Mouse (Mus musculus) kidney, postnatal 36 days (tissue): ENCODE results near the gene Stard3.

Experiments
- DNase-seq, 2 experiments: peaks; one replicate each; pipeline ENCODE4 v3.0.0; 2021 to 2022; ENCODE audit warnings: mixed read lengths in 2 of 2

Stard3 gene

GRCm38 (mm10) chr11:98329081-98329959 lies 28.8 kb upstream of the Stard3 start, which contains the start of gene Neurod2:
Gene Neurod2, minus strand, starts transcription at chr11:98329648.
- no peak for DNase-seq

DNA sequence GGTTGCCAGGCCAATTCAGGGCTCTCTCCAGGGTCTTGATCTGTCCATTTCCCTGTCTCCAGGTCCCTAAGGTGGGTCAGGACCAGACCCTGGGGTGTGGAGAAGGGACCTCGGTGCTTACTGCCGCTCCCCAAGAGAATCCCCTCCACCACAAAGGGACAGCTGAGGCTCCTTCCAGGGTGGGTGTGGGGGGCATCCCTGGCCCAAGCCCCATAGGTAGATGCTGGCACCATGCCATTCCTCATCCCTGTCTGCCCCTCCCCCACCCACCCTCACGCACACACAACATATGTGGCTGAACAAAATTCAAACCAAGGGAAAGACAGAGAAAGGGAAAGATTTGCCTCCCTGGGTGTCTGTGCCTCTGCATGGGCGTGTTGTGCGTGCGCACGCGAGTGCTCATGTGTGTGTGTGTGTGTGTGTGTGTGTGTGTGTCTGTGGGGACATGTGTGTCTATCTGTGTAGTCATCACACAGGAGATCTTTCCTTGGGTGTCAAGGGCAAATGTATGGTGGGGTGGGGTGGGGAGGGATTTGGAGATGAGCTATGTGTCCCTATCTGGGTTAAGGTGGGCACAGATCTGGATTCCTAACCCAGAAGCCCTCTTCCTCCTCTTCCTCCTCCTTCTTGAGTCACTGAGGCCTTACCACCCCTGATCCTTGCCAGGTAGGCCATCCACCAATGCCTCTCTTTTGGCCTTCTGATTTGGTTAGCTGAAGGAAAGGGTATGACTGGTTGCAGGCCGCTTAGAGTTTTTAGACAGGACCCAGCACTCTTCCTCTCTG lies 28.0 kb upstream of the Stard3 start:
- no peak for DNase-seq

GRCm38 (mm10) chr11:98330745-98331204 lies 27.4 kb upstream of the Stard3 start:
- no peak for DNase-seq

- no peak for DNase-seq
Measured at GRCm38 (mm10) chr11:98331401-98331800, 26.8 kb upstream of the Stard3 start.

DNA sequence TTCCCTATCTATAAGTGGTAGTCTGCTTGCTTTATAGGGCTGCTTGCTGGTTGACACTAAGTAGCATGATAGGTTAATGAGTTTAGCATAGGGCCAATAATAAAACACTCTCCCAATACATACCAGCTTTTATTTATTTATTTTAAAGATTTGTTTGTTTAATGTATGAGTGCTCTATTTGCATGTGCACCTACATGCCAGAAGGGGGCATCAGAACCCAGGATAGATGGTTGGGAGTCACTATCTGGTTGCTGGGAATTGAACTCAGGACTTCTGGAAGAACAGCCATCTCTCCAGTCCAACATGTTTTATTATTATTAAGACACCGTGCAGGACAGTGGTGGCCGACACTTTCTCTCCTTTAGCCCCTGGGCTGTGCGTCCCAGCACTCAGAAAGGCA lies 26.0 kb upstream of the Stard3 start:
- DNase-seq, result no peak

DNA sequence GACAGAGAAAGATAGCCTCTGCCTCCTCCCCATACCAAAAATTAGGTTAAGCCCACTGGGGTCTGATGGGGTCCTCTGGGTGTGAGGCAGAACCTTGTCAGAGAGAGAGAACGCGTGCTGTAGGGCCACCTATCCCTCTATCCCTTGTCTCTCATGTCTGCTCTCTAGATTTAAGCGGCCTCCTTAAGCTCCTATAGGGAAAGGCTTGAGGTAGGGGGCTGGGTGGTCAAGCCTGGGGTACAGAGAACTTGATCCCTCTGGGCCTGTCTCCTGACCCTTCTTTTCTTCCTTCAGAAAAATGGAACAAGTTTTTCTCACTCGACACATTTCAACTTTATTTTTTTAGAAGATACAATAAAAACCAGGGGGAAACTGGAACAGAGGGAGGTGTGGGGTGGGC lies 25.3 kb upstream of the Stard3 start:
- no peak for DNase-seq

DNA sequence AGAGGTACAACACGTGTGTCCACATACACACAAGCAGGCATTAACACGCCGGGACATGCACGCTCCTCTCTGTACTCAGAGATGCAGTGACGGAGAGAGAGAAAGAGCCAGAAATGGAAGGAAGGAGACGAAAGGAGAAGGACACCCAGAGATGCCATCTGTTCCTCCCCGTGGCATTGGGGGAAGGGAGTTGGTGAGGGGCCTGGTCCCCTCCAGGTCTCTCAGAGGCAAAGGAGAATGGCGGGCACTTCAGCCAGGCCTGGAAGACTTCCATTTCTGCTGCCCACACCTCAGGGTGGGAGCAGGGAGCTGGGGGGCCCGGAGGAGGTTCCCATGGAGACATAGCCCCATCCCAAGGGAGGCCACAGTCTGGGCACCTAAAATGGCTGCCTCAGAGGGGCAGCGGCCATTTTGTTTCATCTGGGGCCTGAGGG lies 24.9 kb upstream of the Stard3 start:
- no peak for DNase-seq

DNA sequence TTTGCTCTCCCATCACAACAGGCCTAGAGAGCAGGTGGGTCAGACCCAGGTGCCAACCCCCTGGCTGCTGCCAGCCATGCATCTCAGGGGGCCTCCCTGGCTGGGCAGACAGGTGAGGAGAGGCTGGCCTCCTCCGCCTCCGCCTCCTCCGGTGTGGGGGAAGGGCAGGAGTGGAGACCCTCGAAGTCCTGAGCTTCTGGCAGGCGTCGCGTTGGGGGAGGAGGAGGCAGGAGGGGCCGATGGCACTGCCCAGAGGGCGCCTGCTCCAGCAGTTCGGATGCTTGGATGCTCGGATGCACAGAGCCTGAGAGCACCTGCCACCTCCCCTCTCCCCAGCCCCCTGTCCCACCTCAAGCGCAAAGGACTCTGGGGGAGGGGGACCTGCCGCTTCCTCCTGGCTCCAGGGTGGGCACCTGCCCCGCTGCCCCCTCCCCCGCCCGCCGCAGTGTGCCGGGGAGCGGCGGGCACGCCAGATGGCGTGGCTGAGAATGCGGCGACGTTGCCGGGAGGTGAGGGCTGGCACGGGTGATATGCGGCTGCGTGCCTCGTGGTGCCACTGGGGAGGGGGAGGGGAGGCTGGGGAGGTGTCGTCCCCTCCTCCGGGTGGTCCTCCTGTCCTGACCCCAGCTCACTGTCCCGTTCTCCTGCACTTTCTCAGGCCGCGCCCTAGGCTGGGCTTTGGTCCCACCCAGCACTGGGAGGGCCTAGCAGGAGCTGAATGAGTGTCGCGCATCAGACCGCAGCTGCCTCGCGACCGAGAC lies 24.0 kb upstream of the Stard3 start:
- no peak for DNase-seq

DNA sequence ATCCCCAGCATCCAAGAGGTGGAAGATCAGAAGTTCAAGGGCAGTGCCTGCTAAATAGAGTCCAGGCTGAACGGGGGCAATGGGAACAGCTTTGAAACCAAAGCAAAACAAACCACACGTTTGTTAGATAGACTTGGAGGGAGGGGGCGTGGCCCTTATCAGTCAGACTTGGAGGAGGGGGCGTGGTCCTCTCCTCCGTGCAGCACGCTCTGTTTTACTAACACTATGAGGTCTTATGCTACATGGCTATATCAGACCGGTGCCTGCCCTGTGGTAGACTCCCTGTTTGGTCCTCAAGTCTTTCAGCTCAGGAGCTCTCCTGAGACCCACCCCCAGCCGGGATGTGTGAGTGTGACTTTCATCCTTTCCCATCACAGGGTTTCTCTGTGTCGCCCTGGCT lies 22.9 kb upstream of the Stard3 start:
- DNase-seq, result no peak

GRCm38 (mm10) chr11:98336245-98337107 lies 21.7 kb upstream of the Stard3 start:
- peak in 1 of 2 experiments; percentile 69 for DNase-seq

DNA sequence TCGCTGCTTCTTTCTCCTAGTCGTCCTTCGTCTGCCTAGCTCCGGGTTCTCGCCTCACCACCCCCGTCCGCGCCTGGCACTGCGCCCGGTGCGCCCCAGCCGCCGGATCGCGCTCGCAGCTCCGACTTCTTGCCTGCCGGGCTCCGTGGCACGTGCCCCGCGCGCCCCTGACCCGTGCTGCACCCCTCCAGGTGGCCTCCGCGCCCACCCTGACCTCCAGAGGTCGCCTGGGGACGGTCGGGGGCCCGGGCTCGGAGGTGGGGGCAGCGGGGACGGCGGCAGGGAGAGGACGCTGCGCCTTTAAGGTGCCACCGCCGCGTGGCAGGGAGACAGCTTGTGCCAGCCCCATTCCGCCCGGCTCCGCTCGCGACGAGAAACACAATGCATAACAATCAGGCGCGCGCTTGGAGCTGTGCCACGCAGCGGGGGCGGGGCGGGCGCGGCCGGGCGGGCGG lies 19.6 kb upstream of the Stard3 start:
- peak; percentile 62 to 77 for DNase-seq

GRCm38 (mm10) chr11:98339071-98339501 lies 19.1 kb upstream of the Stard3 start:
- peak; percentile 39 to 54 for DNase-seq

- DNase-seq, result no peak
Measured at GRCm38 (mm10) chr11:98339679-98340287, 18.4 kb upstream of the Stard3 start.

DNA sequence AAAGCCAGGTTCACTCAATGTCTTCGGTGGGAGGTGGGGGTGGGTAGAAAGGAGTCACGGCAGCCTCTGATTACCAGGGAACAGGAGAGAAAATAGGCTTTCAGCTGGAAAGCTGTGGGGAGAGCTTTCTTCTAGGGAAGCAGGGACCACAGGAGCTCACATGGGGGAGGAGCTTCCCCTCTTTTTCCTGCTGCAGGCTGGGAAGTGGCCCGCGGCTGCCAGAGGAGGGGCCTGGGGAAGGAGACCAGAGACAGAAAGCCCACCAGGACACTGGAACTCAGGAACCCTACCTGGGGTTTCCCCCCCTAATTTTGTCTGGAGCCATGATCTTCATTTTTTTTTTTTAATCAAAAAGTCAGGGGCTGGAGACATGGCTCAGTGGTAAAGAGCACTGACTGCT lies 17.6 kb upstream of the Stard3 start:
- no peak for DNase-seq

DNA sequence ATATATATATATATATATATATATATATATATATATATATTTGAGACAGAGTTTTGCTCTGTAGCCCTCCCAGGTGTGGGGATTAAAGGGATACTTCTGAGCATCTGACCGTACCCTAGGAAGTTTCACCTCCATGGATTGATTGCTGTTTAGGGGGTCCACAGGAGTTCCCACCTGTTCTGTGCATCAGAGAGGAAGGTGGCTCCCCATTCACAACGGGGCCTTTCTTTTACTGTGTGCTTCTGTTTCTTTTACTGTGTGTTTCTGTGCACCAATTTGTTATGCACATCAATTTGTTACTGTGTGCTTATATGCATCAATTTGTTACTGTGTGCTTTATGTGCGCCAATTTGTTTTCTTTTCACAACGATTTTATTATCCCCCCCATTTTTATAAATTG lies 17.0 kb upstream of the Stard3 start:
- no peak for DNase-seq

GRCm38 (mm10) chr11:98342000-98342945 lies 15.9 kb upstream of the Stard3 start:
- DNase-seq, result peak; percentile 90 to 97

DNA sequence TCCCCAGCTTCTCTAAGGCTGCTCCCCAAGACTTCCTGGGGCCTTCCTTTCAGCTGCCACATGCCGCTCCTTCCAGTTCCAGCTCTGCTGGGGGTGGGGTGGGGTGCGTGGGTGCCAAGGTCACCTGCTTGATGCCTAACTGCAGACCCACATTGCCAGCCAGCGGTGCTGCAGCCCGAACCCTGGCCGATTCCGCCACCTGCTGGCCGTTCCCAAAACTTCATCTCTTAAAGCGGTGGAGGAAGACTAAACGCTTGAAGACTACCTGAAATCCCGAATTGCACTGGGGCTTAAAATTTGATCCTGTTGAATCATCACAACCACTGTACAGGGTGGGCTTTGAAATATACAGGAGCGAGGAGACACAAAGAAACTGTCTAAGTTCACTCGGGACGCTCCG lies 12.9 kb upstream of the Stard3 start:
- peak; percentile 84 to 93 for DNase-seq

DNA sequence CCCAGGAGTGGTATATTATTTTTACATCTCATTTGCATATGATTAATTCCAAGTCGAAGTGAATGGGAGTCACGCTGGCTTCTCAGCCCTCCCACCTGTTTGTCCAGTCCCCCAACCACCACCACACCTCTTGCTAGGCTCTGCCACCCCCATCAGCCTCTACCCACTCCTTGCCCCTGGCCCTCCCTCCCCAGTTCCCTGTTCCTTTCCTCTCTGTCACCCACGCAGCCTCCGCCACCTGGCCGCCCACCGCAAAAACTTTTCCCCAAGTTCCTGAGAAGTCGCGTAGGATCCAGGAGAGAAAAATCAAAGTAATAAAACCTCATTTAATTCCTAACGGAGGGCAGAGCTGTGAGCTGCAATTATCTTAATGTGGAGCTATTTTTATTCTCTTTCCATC lies 12.0 kb upstream of the Stard3 start:
- DNase-seq, result peak in 1 of 2 experiments; percentile 26

DNA sequence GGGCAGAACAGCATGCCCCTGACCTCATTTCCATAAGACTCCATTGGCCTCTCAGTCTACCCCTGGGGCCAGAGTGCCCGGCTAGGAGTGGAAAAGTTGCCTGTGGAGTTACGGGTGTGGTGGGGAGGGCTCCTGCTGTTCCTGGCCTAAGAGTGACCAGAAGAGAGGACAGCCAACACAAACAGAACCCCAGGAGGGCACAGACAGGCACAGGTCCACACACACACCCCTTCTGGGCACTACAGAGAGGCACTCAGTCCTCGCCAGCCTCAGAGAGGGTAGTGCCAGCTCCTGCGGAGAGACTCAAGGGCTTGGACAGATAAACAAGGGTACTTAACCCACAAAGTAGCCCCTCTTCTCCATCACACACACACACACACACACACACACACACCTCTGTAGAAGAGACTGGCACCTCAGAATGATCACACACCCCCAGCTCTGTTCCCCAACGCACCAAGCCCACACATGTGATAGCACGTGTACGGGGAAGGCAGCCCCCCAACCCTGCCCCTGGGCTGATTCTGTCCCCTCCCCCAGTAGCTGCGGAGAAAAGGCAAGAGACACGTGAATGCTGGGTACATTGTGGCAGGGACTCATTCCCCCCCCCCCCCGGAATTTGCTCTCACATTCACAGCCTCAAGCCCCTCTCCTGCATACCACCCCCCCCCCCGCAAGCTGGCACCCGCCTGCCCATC lies 10.6 kb upstream of the Stard3 start:
- peak; percentile 50 to 64 for DNase-seq
